Mouse (Mus musculus) neural tube, embryonic 10.5 days (tissue): ENCODE measurements around the gene Gtpbp1.

Experiments used
- DNase-seq: peaks from one replicate; pipeline ENCODE4 v3.0.0-alpha.2; 2017; ENCODE audit warnings: low spot score; ENCODE audit errors: extremely low spot score

The Gtpbp1 gene

DNA sequence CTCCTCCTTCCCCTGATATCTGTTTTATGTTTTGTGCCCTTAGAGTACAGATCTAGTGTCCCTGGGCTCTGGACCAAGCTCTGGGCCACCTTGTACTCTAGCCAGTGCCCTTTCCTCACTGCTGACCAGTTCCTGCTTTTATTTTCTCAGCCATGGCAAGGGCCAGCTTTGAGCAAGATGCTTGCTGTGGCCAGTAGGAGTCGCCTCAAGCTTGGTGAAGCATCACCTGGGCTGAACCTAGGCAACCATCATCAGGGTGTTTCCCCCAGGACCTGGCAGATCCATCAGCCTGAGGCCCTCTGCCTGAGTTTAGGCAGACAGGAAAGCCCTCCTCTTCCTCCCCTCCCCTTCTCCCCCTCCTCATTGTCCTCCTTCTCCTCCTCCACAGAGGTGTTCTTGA lies 32.8 kb downstream of the Gtpbp1 start:
- no peak for DNase-seq

DNA sequence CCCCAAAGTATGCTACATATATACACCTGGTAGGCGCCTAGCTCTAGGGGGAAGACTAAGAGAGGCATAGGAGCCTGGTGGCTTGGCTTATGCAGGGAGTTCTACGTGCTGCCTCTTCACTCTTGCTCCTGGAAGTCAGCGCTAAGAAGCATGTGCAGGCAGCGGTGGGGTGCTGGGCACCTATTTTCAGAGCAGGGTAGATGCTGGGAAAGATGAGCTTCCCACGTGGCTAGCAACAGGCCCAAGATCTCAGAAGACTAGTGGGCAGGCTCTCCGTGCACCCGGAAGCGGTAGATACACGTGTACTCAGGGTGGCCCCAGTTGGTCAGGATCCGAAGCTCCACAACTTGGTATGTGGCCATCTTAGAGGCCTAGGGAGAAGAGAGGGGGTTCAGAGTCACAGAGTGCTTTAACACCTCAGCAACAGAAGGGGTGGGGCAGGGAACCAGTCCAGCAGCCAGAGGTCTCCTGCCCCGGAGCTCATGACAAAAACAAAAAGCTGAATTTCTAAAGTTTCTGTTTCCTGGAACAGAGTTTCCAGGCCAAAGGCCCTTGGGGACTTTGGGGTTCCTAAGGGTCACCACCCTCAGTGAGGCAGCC lies 34.6 kb downstream of the Gtpbp1 start:
- no peak for DNase-seq

GRCm38 (mm10) chr15:79727840-79728239 lies 37.2 kb downstream of the Gtpbp1 start:
- no peak for DNase-seq

DNA sequence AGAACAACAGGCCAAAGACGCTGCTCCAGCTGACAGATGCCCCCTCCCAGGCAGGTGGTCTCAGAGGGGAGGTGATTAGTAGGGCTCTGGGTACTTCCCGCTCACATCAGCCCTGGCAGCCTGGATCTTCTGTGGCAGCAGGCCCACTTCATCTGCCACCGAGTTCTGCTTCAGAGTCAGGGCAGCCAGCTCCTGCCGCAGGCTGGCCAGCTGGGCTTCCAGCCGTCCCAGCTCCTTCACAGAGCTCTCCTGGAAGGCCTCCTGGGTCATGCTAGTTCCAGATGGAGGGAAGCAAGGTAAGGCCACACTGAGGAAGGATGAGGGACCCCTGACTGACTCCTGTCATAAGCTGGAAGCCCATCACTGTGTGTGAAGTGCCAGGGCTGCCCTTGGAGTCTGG lies 37.7 kb downstream of the Gtpbp1 start:
- DNase-seq: no peak

- no peak for DNase-seq
Measured at GRCm38 (mm10) chr15:79728731-79729388, 38.2 kb downstream of the Gtpbp1 start.

GRCm38 (mm10) chr15:79731554-79731953 lies 40.9 kb downstream of the Gtpbp1 start:
- no peak for DNase-seq

DNA sequence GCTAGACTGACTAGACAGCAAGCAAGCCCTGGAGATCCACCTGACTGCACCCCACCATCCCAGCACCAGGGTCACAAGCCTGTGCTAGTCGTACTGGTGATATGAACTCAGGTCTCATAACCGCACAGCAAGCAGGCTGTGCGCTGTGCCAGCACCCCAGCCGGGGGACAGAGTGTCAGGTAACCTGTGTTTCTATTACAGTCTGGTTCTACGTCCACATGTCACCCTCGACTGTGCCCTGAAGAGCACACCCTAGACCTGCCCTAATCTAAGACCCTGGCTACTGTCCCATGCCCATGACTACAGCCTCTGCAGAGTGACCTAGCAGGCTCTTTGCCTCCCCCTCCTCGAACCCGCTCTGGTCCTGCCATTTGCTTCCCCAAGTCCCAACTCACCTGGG lies 42.5 kb downstream of the Gtpbp1 start:
- DNase-seq: no peak

- DNase-seq: no peak
Measured at GRCm38 (mm10) chr15:79733640-79734039, 43.0 kb downstream of the Gtpbp1 start.

DNA sequence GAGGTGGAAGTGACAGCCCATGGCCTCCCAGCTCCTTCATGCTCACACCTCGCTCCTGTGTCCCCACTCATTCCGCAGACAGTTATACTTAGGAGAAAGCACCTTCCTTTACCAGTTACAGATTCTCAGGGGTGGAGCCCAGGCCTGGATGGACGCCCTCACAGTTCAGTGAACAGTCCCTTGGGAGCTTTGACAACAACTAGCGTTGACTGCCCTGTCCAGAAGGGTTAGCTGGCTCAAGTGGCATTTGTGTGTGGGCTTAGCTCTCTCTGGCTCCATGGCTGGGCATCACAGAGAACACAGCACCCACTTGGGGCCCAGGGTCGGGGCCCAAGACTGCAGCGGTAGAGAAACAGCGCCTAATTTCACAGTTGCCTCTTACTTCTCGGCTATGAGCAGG lies 43.7 kb downstream of the Gtpbp1 start:
- no peak for DNase-seq

DNA sequence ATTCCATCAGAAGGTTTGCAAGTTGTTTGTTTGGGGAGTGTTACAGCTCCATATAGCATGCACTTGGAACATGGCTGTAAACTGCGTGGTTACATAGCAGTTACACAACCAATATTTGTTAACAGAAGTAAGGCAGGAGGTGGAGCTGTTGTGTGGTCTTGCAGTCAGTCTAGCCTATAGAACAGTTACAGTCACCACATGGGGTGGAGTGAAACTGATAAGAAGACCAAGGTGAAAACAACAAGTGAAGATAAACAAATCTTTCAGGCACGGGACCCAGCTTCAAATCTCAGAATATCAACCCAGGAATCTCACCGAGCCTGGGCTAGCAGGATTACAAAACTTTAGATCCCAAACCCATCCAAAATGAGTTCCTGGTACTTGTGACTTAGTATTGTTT lies 50.1 kb downstream of the Gtpbp1 start:
- DNase-seq: no peak

GRCm38 (mm10) chr15:79741173-79741858 lies 50.7 kb downstream of the Gtpbp1 start:
- no peak for DNase-seq

- DNase-seq: peak; percentile 92
Measured at GRCm38 (mm10) chr15:79741921-79742705, 51.5 kb downstream of the Gtpbp1 start, which contains the start of gene Sun2. Sun2 (minus strand) TSS chr15:79742536.

DNA sequence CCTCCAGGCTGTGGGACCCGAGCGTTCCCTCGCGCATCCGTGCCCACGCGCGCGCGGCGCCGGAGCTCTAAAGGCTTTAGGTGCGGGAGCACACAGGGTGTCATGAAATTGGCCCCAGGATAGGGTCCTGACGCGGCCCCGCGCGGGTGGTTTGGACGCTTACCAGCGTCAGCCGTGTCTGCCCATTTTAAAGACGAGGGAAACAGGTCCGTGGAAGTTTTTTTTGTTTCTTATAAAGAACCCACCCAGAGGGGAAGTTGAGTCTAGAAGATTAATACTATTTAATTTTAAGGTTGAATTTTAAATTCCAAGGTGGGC lies 52.0 kb downstream of the Gtpbp1 start:
- no peak for DNase-seq

DNA sequence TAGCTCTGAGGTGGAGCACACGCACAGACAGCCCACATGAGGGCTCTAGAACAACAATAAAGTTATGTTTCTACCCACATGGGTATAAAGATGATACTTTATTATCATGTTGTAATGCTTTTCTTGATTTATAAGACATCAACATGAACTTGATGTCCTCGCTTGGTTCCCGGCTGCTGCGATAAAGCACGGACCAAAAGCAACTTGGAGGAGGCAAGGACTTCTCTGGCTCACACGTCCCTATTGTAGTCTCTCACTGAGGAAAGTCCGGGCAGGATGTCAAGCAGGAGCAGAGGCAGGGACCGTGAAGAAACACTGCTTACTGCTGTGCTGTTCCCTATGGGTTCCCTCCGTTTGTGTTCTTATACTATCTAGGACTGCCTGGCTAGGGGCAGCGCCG lies 53.4 kb downstream of the Gtpbp1 start:
- DNase-seq: no peak

GRCm38 (mm10) chr15:79744742-79745141 lies 54.1 kb downstream of the Gtpbp1 start:
- no peak for DNase-seq

GRCm38 (mm10) chr15:79745312-79745711 lies 54.7 kb downstream of the Gtpbp1 start:
- DNase-seq: no peak

GRCm38 (mm10) chr15:79745883-79746282 lies 55.2 kb downstream of the Gtpbp1 start:
- no peak for DNase-seq

DNA sequence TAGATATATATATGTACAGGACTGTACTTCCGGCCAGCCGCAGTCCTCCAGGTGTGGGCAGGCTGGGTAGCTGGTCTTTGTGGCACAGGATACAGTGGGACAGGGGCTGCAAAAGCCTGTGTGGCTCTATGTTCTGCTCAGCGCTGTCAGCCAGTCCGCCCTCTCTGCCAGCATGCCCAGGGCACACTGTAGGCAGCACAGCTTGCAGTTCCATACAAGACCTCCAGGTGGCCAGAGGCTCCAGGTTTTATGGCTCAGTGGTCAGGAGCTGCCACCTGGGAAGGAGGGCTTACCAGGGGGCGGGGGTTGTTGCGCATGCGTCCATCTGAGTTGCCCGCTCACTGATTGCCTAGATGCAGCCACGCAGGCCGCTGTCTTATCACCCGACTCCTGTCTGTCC lies 57.4 kb downstream of the Gtpbp1 start:
- peak; percentile 23 for DNase-seq

DNA sequence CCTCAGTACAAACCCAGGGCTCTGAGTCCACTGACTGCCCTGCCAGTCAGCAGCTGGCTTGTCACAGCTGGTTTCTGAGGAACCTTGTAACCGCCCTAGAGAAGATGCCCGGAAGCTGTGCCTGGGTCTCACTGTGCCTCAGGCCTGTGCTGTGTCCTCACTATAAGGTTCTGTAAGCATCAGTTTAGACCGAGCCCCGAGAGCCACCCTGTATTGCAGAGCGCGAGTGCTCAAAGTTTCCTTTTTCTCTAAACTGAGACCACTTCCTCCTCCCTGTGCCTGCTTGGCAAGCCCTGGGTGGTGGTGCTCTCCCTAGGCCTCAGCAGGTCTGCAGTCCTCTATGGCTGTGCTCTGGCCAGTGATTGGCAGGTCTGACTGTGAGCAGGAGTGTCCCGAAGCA lies 58.5 kb downstream of the Gtpbp1 start:
- no peak for DNase-seq

DNA sequence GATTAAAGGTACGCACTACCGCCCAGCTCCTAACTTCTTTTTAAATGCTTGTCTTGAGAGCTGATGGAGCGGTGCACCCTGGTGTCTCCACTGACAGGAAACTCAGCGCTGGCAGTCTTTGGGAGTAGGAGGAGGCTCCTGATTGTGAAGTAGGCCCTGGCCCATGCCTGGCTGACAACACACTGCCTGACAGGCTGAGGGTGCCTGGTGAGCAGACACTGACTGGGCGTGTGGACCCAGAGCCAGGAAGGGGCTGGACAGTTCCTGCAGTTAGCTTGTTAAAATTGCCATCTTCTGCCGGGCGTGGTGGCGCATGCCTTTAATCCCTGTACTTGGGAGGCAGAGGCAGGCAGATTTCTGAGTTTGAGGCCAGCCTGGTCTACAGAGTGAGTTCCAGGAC lies 59.6 kb downstream of the Gtpbp1 start:
- DNase-seq: no peak

GRCm38 (mm10) chr15:79751772-79752171 lies 61.1 kb downstream of the Gtpbp1 start:
- no peak for DNase-seq

GRCm38 (mm10) chr15:79752742-79753419 lies 62.2 kb downstream of the Gtpbp1 start:
- peak; percentile 84 for DNase-seq
